Mouse (Mus musculus) lung, postnatal 36 days (tissue): Measurements from ENCODE around the gene Ninj2.
"Not testable (repeated sequence)": the region's sequence is repeated elsewhere in the genome, so short reads cannot be mapped to it uniquely, and the experiment has no call there.

ENCODE experiments used
- DNase-seq: peaks from one replicate; pipeline ENCODE4 v3.0.0; 2022; ENCODE audit warnings: mixed read lengths

The Ninj2 gene

DNA sequence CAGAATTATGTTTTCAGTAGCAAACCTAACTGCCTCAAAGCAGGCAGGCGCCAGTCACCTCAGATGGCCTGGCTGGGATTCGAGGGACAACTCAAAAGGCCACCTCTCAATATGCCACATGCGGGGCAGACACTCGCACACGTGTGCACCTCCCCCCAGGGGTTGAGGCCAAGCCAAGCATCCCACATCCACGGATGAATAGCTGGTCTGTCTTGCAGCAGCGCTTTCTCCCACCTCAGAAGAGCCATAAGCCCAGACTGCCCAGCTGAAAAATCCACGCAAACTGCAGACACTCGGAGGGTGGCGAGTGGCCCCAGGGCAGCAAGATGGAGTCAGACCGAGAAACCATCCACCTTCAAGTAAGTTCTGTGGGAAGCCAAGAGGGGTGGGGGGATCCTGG lies at the start of gene Ninj2:
Ninj2 (plus strand) TSS at position 251 of the 400 bp plus-strand sequence.
- no peak for DNase-seq

DNA sequence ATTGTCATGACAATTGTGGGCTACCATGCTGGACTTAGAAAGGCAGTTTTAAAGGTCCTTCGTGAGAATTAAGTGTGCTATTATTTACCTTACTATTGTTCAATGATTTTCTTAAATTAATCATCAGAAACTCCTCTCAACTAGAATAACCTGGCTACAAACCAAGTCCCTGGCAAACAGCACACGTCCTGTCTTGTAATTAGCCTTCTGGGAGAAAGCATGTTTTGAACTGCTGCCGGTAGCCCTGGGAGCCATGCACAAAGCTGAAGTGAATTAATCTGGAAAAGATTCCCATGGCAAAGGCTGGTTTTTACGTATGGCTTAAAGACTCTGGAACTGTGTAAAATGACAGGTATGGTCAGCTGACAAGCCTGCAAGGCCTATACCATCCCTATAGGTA lies 47.7 kb upstream of the Ninj2 start:
- DNase-seq, result no peak

DNA sequence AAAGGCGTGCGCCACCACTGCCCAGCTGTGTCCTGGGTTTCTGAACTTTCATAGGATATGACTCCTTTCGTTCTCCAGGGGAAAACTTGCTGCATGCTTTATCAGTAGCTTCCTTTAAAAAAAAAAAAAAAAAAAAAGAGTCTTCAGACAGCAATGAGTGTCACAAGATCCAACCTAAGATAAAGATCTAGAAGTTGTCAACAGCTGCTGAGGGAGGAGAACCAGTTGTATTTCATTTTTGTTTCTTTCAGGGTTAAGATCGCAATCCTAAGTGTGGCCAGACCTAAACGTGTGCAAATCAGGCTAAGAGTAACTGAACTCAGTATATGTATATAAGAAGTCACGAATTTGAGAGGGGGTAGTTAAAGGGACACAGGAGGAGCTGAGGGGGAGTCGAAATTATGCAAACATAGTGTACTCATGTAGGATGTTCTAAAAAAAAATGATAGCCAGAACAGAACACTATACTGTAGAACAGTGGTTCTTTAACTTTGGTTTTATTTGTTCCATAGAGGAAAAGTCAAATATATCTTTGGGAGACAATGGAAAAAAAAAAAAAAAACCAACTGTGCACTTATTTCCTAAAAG lies 45.4 kb upstream of the Ninj2 start:
- DNase-seq, result no peak

GRCm38 (mm10) chr6:120054412-120054811 lies 38.7 kb upstream of the Ninj2 start:
- no peak for DNase-seq

DNA sequence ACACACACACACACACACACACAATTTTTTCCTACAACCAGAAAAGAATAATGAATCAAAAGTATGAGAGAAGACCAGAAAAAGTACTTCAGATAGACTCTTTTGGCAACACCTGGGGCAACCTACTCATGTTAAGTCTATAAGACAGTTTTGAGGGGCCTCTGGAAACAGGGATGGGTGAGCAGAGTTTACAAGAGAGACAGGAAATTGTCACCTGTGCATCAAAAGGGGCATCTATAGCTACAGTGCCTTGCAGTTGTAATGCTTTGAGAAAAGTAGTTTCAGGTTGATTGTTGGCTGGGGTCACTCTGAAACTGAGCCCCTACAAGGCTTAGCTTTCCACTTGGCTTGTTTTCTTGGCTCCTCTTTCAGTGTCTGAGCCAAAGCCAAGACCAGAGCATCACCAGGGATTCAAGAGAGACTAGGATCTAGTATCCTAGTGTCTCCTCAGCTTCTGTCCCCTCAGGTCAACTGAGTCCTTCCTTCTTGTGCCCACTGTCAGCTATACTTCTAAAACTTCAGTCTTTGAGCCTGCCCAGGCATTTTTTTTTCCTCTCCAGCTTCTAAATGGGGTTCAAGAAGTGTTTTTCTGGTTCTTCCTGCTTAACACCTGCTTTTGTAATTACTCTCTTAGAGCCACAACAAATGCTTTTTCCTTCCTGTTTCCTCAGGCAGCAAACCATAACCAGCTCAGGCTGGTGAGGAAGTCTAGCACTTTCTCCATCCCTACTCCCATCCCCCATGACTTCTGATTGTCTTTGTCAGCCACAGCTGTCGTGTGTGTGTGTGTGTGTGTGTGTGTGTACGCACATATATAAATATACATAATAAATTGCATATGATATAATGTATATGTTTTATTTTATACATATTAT lies 37.2 kb upstream of the Ninj2 start:
- peak; percentile 12 for DNase-seq

DNA sequence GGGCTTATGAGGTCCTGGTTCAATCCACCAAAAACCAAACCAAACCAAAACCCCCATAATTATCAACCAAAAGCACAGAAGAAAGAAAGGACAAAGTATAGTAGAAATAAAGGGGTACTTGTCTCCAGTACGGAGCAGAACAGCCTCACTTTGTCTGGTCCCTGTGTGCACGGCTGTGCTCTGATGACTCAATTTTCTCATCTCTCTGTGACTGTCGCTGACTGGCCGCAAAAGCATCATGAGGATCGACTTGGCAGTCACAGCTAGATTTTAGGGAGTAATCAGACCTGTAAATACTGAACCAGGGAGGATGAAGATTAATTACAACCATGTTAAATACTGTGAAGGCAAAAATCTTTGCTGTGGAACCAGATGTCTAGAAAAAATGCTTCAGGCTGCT lies 30.2 kb upstream of the Ninj2 start:
- DNase-seq, result no peak

- no peak for DNase-seq
Measured at GRCm38 (mm10) chr6:120064627-120065026, 28.5 kb upstream of the Ninj2 start.

- DNase-seq, result no peak
Measured at GRCm38 (mm10) chr6:120065552-120066177, 27.5 kb upstream of the Ninj2 start.

GRCm38 (mm10) chr6:120069546-120069945 lies 23.6 kb upstream of the Ninj2 start:
- DNase-seq, result no peak

GRCm38 (mm10) chr6:120072630-120073029 lies 20.5 kb upstream of the Ninj2 start:
- DNase-seq, result peak; percentile 54

- DNase-seq, result no peak
Measured at GRCm38 (mm10) chr6:120076619-120077450, 16.3 kb upstream of the Ninj2 start.

DNA sequence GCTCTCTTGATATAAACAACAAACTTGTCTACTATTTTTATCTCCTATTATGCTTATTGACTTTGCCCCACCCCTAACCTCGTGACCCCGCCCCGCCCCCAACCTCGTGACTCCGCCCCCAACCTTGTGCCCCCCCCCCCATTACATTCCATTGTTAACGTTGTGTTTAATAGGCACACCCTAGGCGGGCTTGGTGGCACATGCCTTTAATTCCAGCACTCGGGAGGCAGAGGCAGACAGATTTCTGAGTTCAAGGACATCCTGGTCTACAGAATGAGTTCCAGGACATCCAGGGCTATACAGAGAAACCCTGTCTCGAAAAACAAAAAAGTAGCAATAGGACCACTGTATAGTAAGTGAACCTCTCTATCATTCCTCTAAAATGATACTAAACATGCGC lies 13.6 kb upstream of the Ninj2 start:
- DNase-seq, result no peak

DNA sequence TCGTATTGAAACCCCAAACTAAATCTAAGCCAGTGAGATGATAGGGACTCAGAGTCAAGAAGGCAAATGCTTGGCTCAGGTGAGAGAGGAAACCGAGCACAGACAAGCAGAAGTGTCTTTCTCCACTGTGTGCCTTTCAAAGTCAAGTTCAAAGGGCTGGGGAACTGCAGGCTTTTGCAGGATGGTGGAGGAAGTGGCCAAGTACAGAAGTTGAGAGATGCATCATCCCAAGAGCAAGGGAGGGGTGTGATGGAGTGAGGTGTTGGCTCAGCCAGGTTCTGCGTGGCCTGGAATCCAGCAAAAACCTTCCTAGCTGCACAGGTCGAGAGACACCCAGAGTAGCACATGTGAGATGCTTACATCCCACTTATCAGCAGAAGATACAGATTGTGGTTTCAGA lies 11.6 kb upstream of the Ninj2 start:
- no peak for DNase-seq

- no peak for DNase-seq
Measured at GRCm38 (mm10) chr6:120082251-120082950, 10.7 kb upstream of the Ninj2 start.

GRCm38 (mm10) chr6:120082951-120083411 lies 10.2 kb upstream of the Ninj2 start:
- DNase-seq, result peak; percentile 50

DNA sequence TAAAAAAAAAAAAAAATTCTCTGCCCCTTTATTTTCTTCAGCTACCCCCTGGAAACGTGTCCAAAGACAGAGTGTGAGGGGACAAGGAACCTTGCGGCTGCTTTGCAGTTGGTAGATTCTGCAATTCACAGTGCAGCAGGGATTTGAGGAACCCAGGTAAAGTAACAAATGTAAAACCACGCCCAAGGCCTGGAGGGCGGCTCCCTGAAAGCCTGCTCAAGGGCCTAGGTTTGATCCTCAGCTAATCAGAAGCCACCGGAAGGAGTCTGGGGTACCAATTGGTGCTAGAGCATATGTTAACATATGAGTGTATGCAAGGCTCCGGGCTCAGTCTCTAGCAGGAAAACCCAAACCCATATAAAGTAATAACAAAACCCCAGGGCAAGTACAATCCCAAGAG lies 9.7 kb upstream of the Ninj2 start:
- DNase-seq, result no peak

DNA sequence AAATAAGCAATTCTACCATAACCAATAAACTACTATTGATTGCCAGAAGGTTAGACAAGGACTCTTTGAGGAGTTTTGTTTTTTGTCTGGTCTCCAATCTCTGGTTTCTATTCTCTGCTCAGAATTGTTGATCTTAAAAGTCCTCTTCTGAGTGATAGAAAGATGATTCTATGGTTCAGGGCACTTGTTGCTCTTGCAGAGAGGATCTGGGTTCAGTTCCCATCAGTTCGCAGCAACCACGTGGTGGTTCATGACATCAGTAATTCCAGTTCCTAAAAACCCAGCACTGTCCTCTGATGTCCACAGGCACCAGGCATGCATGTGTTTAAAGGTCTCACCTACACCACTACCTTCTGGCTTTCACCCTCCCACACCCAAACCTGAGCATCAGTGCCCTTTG lies 8.2 kb upstream of the Ninj2 start:
- no peak for DNase-seq

DNA sequence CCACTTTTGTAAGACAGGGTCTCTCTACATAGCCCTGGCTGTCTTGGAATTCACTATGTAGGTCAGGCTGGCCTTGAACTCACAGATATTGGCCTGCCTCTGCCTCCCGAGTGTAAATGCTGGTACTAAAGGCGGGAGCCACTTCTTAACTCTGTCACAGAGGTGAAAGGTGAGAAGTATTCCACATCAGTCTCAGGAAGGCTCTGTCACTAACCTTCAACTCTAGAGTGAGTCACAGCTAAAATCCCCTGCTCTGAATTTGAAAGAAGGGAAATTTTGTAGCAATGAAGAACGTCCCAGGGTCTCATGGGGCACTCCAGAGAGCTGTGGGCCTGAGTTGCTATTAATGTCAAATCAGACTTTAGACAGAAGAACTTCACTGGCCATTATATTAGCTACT lies 7.3 kb upstream of the Ninj2 start:
- no peak for DNase-seq

DNA sequence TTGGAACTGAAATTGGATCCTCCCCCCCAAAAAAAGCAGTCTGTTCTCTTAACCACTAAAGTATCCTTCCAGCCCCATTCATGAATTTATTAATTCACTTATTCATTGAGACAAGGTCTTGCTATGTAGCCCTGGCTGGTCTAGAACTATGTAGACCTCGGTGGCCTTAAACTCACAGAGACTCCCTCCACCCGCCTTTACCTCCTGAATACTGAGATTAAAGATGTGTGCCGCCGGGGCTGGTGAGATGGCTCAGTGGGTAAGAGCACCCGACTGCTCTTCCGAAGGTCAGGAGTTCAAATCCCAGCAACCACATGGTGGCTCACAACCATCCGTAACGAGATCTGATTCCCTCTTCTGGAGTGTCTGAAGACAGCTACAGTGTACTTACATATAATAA lies 6.1 kb upstream of the Ninj2 start:
- not testable (repeated sequence) for DNase-seq

GRCm38 (mm10) chr6:120090712-120091248 lies 2.4 kb upstream of the Ninj2 start:
- DNase-seq, result peak; percentile 47

GRCm38 (mm10) chr6:120091956-120092355 lies 1.2 kb upstream of the Ninj2 start:
- DNase-seq, result no peak
